Mouse (Mus musculus) cerebellum, adult 2 months (tissue): Measurements from ENCODE around the gene M6pr.

Experiments used
- CTCF ChIP-seq: fragments of 200-500 bp; IDR thresholded peaks from 2 replicates; pipeline ENCODE4 v1.5.1; 2011; ENCODE audit warnings: low read depth, mild to moderate bottlenecking, control low read depth, low read length, moderate library complexity, borderline replicate concordance; ENCODE audit not compliant: insufficient read depth
- POLR2A ChIP-seq: fragments of 200-500 bp; IDR thresholded peaks from 2 replicates; pipeline ENCODE4 v1.6.1; 2011; ENCODE audit warnings: low read length, control low read depth, borderline replicate concordance; ENCODE audit not compliant: insufficient read depth

DNA sequence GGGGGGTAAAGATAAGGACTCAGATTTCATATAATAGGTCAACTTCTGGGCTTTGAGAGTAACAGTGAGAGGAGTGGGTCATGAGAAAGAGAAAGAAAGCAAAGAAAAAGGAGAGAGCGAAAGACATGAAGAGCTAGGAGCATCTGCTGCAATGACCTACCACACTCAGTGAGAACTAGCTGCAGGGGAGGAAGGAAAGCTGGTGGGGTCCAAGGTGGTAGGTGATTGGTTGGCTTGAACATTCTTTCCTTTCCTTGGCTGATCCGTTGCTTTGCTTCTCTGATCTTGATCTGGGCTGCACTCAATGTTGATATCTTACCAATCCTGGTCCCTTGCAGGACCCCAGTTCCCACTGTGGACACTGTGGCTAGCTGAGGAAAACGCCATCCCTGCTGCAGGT, 58.5 kb downstream of the M6pr start:
- no peak for TF ChIP-seq CTCF
- TF ChIP-seq POLR2A = no peak
